Mouse (Mus musculus) heart, embryonic 12.5 days (tissue): Measurements from ENCODE around the gene Tbc1d13. TPM values are rescaled to one million over a fixed set of nuclear protein-coding genes. Genes with fewer than 3 reads are reported as not detected.

ENCODE experiments used
- polyA plus RNA-seq: library from polyadenylated mRNA; unstranded; fragments of >200 nt; fragmentation: Nextera tagmentation; extraction: Ambion mirVana; gene quantifications from 2 replicates; pipeline ENCODE4 v1.2.1, GENCODE M21; 2016

Tbc1d13 gene
- polyA plus RNA-seq, 1 experiment from 2014 or later, result 5.4 TPM

Other genes starting within 250 kb of the Tbc1d13 start
- 64.1 and 72.2 TPM in 2 replicates for gene Odf2, start 244.5 kb upstream of the Tbc1d13 start, polyA plus RNA-seq
- 42.8 and 43.3 TPM in 2 replicates for gene Gle1, start 198.3 kb upstream of the Tbc1d13 start, polyA plus RNA-seq
- 124 and 141 TPM in 2 replicates for gene Sptan1, start 168.2 kb upstream of the Tbc1d13 start, polyA plus RNA-seq
- 15.8 and 15.9 TPM in 2 replicates for gene Wdr34, start 84.9 kb upstream of the Tbc1d13 start, polyA plus RNA-seq
- gene Set, start 76.4 kb upstream of the Tbc1d13 start, polyA plus RNA-seq, result 297 and 306 TPM in 2 replicates
- gene Pkn3, start 56.1 kb upstream of the Tbc1d13 start, polyA plus RNA-seq, result 19.6 and 21.5 TPM in 2 replicates
- 49.8 and 50.4 TPM in 2 replicates for gene Zdhhc12, start 40.1 kb upstream of the Tbc1d13 start, polyA plus RNA-seq
- 5.7 and 6.1 TPM in 2 replicates for gene Zer1, start 9.2 kb upstream of the Tbc1d13 start, polyA plus RNA-seq
- 37.0 and 39.7 TPM in 2 replicates for gene Endog, start 37.7 kb downstream of the Tbc1d13 start, polyA plus RNA-seq
- 34.8 and 35.5 TPM in 2 replicates for gene Spout1, start 44.7 kb downstream of the Tbc1d13 start, polyA plus RNA-seq
- 14.0 and 14.9 TPM in 2 replicates for gene Kyat1, start 72.1 kb downstream of the Tbc1d13 start, polyA plus RNA-seq
- gene Lrrc8a, start 104.0 kb downstream of the Tbc1d13 start, polyA plus RNA-seq, result 35.4 and 37.7 TPM in 2 replicates
- gene Gm28035, start 106.8 kb downstream of the Tbc1d13 start, polyA plus RNA-seq, result 0.33 and 0.40 TPM in 2 replicates
- 5.7 and 6.5 TPM in 2 replicates for gene Phyhd1, start 132.5 kb downstream of the Tbc1d13 start, polyA plus RNA-seq
- not detected in 2 replicates for gene Gm28038, start 147.3 kb downstream of the Tbc1d13 start, polyA plus RNA-seq
- gene Dolk, start 152.6 kb downstream of the Tbc1d13 start, polyA plus RNA-seq, result 26.6 and 27.1 TPM in 2 replicates
- gene Nup188, start 152.7 kb downstream of the Tbc1d13 start, polyA plus RNA-seq, result 34.4 and 34.9 TPM in 2 replicates
- 117 and 130 TPM in 2 replicates for gene Sh3glb2, start 225.6 kb downstream of the Tbc1d13 start, polyA plus RNA-seq
- gene Miga2, start 230.5 kb downstream of the Tbc1d13 start, polyA plus RNA-seq, result 32.7 and 33.6 TPM in 2 replicates